Mouse (Mus musculus): ENCODE results near the gene Angptl6. TPM values are rescaled to one million over a fixed set of nuclear protein-coding genes. Genes with fewer than 3 reads are reported as not detected.

Gene Angptl6
- polyA plus RNA-seq, 1 experiment from 2014 or later = 4.3 TPM

DNA sequence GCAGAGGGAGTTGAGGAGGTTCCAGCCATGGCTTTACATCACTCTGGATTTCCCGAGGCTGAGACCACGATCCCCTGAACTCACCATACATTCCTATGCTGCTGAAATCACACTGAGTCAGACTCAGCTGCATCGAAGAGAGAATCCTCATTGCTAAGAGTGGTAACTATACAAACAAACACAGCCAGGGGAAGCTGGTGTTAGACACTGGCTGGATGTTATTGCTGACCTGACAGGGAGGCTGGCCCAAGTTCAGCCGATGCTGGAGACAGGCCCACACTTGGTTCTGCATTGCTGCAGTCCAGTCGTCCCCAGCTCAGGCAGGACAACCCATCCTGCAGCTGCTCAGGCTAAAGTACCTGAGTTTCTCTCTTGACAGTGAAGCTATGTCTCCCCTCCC lies 53.7 kb downstream of the Angptl6 start:
- Histone ChIP-seq H3K36me3 (no peaks in the 10 kb centered on the region), H3K4me1 (no peaks in the 10 kb centered on the region), H3K4me3 (no peak overlapping the region), H3K9me3 (no peaks in the 10 kb centered on the region), H3K27ac (replicated peaks) (no peak overlapping the region), H3K9ac (replicated peaks) (no peak overlapping the region), H3K4me2 (replicated peaks) (no peak overlapping the region), H3K27me3 (peaks cover 12% of the 10 kb centered on the region; the same call in 1 of the 2 replicates)
- WGBS = 86% methylated on average over 5 of the region's 5 CpGs
- no peak for ATAC-seq (ENCODE audit: low FRiP score, low read depth)

Small RNA genes lying within 50 kb of the gene (microRNA-seq; reads per million reads assigned to microRNA genes)
- gene Mir7081 = not detected

Other genes starting within 250 kb of the Angptl6 start
- 463 and 492 TPM in 2 replicates for gene Ubl5, start 236.8 kb downstream of the Angptl6 start, polyA plus RNA-seq (2016; fragmentation: Nextera tagmentation; extraction: Ambion mirVana)
- 19.2 and 20.5 TPM in 2 replicates for gene Fbxl12, start 235.0 kb downstream of the Angptl6 start, polyA plus RNA-seq (2016; fragmentation: Nextera tagmentation; extraction: Ambion mirVana)
- 54.6 and 54.8 TPM in 2 replicates for gene Pin1, start 227.6 kb downstream of the Angptl6 start, polyA plus RNA-seq (2016; fragmentation: Nextera tagmentation; extraction: Ambion mirVana)
- 40.8 and 42.9 TPM in 2 replicates for gene Olfm2, start 133.4 kb downstream of the Angptl6 start, polyA plus RNA-seq (2016; fragmentation: Nextera tagmentation; extraction: Ambion mirVana)
- gene Col5a3, start 64.7 kb downstream of the Angptl6 start, polyA plus RNA-seq (2016; fragmentation: Nextera tagmentation; extraction: Ambion mirVana) = 0.63 and 0.84 TPM in 2 replicates
- not detected in 2 replicates for gene Rdh8, start 61.2 kb downstream of the Angptl6 start, polyA plus RNA-seq (2016; fragmentation: Nextera tagmentation; extraction: Ambion mirVana)
- gene A230050P20Rik, start 11.1 kb downstream of the Angptl6 start, polyA plus RNA-seq (2016; fragmentation: Nextera tagmentation; extraction: Ambion mirVana) = 1.3 and 1.8 TPM in 2 replicates
- 55.3 and 62.7 TPM in 2 replicates for gene Ppan, start 8.4 kb upstream of the Angptl6 start, polyA plus RNA-seq (2016; fragmentation: Nextera tagmentation; extraction: Ambion mirVana)
- 298 and 321 TPM in 2 replicates for gene Eif3g, start 18.9 kb upstream of the Angptl6 start, polyA plus RNA-seq (2016; fragmentation: Nextera tagmentation; extraction: Ambion mirVana)
- gene Dnmt1, start 80.2 kb upstream of the Angptl6 start, polyA plus RNA-seq (2016; fragmentation: Nextera tagmentation; extraction: Ambion mirVana) = 109 and 113 TPM in 2 replicates
- 20.6 and 22.6 TPM in 2 replicates for gene S1pr2, start 97.1 kb upstream of the Angptl6 start, polyA plus RNA-seq (2016; fragmentation: Nextera tagmentation; extraction: Ambion mirVana)
- 101 and 109 TPM in 2 replicates for gene Mrpl4, start 123.0 kb upstream of the Angptl6 start, polyA plus RNA-seq (2016; fragmentation: Nextera tagmentation; extraction: Ambion mirVana)
- 3.5 and 5.0 TPM in 2 replicates for gene Icam1, start 136.3 kb upstream of the Angptl6 start, polyA plus RNA-seq (2016; fragmentation: Nextera tagmentation; extraction: Ambion mirVana)
- gene Icam4, start 149.6 kb upstream of the Angptl6 start, polyA plus RNA-seq (2016; fragmentation: Nextera tagmentation; extraction: Ambion mirVana) = 1.1 and 1.3 TPM in 2 replicates
- 0.08 TPM in 1 of 2 replicates, not detected in the other for gene Icam5, start 152.3 kb upstream of the Angptl6 start, polyA plus RNA-seq (2016; fragmentation: Nextera tagmentation; extraction: Ambion mirVana)
- 0.98 and 3.1 TPM in 2 replicates for gene Zglp1, start 187.4 kb upstream of the Angptl6 start, polyA plus RNA-seq (2016; fragmentation: Nextera tagmentation; extraction: Ambion mirVana)
- gene Gm49373, start 193.4 kb upstream of the Angptl6 start, polyA plus RNA-seq (2016; fragmentation: Nextera tagmentation; extraction: Ambion mirVana) = 0.89 and 1.6 TPM in 2 replicates
- gene Fdx1l, start 193.9 kb upstream of the Angptl6 start, polyA plus RNA-seq (2016; fragmentation: Nextera tagmentation; extraction: Ambion mirVana) = 38.0 and 40.7 TPM in 2 replicates
- 2.3 and 2.9 TPM in 2 replicates for gene Gm38431, start 212.3 kb upstream of the Angptl6 start, polyA plus RNA-seq (2016; fragmentation: Nextera tagmentation; extraction: Ambion mirVana)
- 66.7 and 69.8 TPM in 2 replicates for gene Raver1, start 212.3 kb upstream of the Angptl6 start, polyA plus RNA-seq (2016; fragmentation: Nextera tagmentation; extraction: Ambion mirVana)